Mouse (Mus musculus) heart, adult 9 months (tissue): ENCODE measurements around the gene Oaz3.

Experiments used
- DNase-seq, 2 experiments: peaks; one replicate each; pipeline ENCODE4 v3.0.0; 2022; ENCODE audit warnings: low spot score in 2 of 2

Gene Oaz3

GRCm38 (mm10) chr3:94443597-94443964 lies at the start of gene Oaz3:
TSS of gene Oaz3 (minus strand) at chr3:94443915.
- DNase-seq: no peak

- no peak for DNase-seq
Observed at GRCm38 (mm10) chr3:94487581-94487980, 43.9 kb upstream of the Oaz3 start.

GRCm38 (mm10) chr3:94485922-94486321 lies 42.2 kb upstream of the Oaz3 start:
- no peak for DNase-seq

- DNase-seq: no peak
Observed at GRCm38 (mm10) chr3:94483790-94484439, 40.2 kb upstream of the Oaz3 start.

- DNase-seq: peak in 1 of 2 experiments; percentile 22
Observed at GRCm38 (mm10) chr3:94482764-94483385, 39.2 kb upstream of the Oaz3 start.

- DNase-seq: no peak
Observed at GRCm38 (mm10) chr3:94481429-94481828, 37.7 kb upstream of the Oaz3 start.

GRCm38 (mm10) chr3:94480291-94480884 lies 36.7 kb upstream of the Oaz3 start, which contains the start of gene Riiad1:
TSS of gene Riiad1 (minus strand) at chr3:94480341.
- DNase-seq: no peak

GRCm38 (mm10) chr3:94479564-94479963 lies 35.8 kb upstream of the Oaz3 start:
- no peak for DNase-seq

GRCm38 (mm10) chr3:94478591-94479169 lies 35.0 kb upstream of the Oaz3 start:
- no peak for DNase-seq

- DNase-seq: no peak
Observed at GRCm38 (mm10) chr3:94477981-94478422, 34.3 kb upstream of the Oaz3 start, which contains the start of gene Celf3. TSS of gene Celf3 (plus strand) at chr3:94478295.

GRCm38 (mm10) chr3:94477444-94477843 lies 33.7 kb upstream of the Oaz3 start:
- DNase-seq: no peak

GRCm38 (mm10) chr3:94476301-94477035 lies 32.8 kb upstream of the Oaz3 start:
- DNase-seq: no peak

GRCm38 (mm10) chr3:94473567-94474232 lies 30.0 kb upstream of the Oaz3 start:
- DNase-seq: no peak

- DNase-seq: peak in 1 of 2 experiments; percentile 6
Observed at GRCm38 (mm10) chr3:94473115-94473505, 29.4 kb upstream of the Oaz3 start.

- DNase-seq: peak; percentile 17 to 24
Observed at GRCm38 (mm10) chr3:94472447-94473114, 28.9 kb upstream of the Oaz3 start.

GRCm38 (mm10) chr3:94468931-94469330 lies 25.2 kb upstream of the Oaz3 start:
- DNase-seq: no peak

- no peak for DNase-seq
Observed at GRCm38 (mm10) chr3:94465632-94466430, 22.1 kb upstream of the Oaz3 start.

- DNase-seq: no peak
Observed at GRCm38 (mm10) chr3:94463926-94464578, 20.3 kb upstream of the Oaz3 start.

GRCm38 (mm10) chr3:94459834-94460233 lies 16.1 kb upstream of the Oaz3 start:
- DNase-seq: no peak
